Mouse (Mus musculus) heart, embryonic 11.5 days (tissue): ENCODE results near the gene Tbc1d9. TPM values are rescaled to one million over a fixed set of nuclear protein-coding genes. Genes with fewer than 3 reads are reported as not detected.
A peak's percentile ranks its signal among the peaks of the same experiment; 100 is the strongest.

Experiments used
- ATAC-seq: fragments of 200-750 bp; cut with Nextera tagmentation; replicated peaks from 2 replicates; pipeline ENCODE4 v1.8.0; 2017; ENCODE audit warnings: moderate library complexity; ENCODE audit not compliant: insufficient number of reproducible peaks, low FRiP score, low TSS enrichment
- H3K27ac ChIP-seq: fragments of 300-500 bp; sonication (generic); 2 replicates; pipeline ENCODE4 v1.5.1; 2014; ENCODE audit warnings: mild to moderate bottlenecking, low read depth, low read length
- H3K27me3 ChIP-seq: fragments of 300-500 bp; sonication (generic); 2 replicates; pipeline ENCODE4 v1.6.1; 2014; ENCODE audit warnings: mild to moderate bottlenecking, low read length, mixed read lengths; ENCODE audit not compliant: control insufficient read depth, insufficient read depth
- H3K36me3 ChIP-seq: fragments of 300-500 bp; sonication (generic); 2 replicates; pipeline ENCODE4 v1.6.1; 2014; ENCODE audit warnings: mild to moderate bottlenecking, low read length, moderate library complexity, mixed read lengths; ENCODE audit not compliant: control insufficient read depth, insufficient read depth
- H3K4me1 ChIP-seq: fragments of 300-500 bp; sonication (generic); 2 replicates; pipeline ENCODE4 v1.6.1; 2014; ENCODE audit warnings: low read length; ENCODE audit not compliant: control insufficient read depth, insufficient read depth
- H3K4me2 ChIP-seq: fragments of 300-500 bp; sonication (generic); 2 replicates; pipeline ENCODE4 v1.6.1; 2014; ENCODE audit warnings: mild to moderate bottlenecking, moderate library complexity
- H3K4me3 ChIP-seq: fragments of 300-500 bp; sonication (generic); 2 replicates; pipeline ENCODE4 v1.5.1; 2014; ENCODE audit warnings: low read depth, low read length
- H3K9ac ChIP-seq: fragments of 300-500 bp; sonication (generic); 2 replicates; pipeline ENCODE4 v1.6.1; 2014; ENCODE audit warnings: mild to moderate bottlenecking, low read depth, low read length, moderate library complexity
- H3K9me3 ChIP-seq: fragments of 300-500 bp; sonication (generic); replicated peaks from 2 replicates; pipeline ENCODE4 v1.6.1; 2016; ENCODE audit warnings: low read length; ENCODE audit not compliant: control insufficient read depth
- WGBS: fragments of 180-500 bp; shearing (Covaris S2); extraction: QIAGEN DNeasy Blood & Tissue Kit; methylation state at CpG from one replicate; pipeline ENCODE4 v1.1.7; 2014; ENCODE audit not compliant: insufficient replicate concordance; 5-methylcytosine and 5-hydroxymethylcytosine counted together
- polyA plus RNA-seq: library from polyadenylated mRNA; unstranded; fragments of >200 nt; fragmentation: Nextera tagmentation; extraction: Ambion mirVana; gene quantifications from 2 replicates; pipeline ENCODE4 v1.2.1, GENCODE M21; 2014

Tbc1d9 gene
- polyA plus RNA-seq, 1 experiment from 2014 or later, result 1.2 TPM

DNA sequence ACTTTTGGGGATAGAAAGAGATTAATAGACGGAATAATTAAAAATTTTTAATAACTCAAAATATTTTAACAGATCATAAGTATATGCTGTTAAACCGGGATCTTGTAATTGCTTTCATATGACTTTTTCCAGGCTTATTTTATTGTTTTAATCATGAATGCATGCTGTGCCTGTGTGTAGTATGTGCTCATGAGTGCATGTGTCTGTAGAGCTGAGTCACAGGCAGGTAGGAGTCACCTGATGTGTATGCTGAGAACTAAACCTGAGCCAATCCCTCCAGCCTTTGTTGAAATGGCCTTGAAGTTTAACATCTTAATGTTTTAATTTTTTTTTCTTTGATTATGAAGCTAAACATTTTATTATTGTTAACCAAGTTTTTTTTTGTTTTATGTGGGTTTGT lies 60.4 kb downstream of the Tbc1d9 start:
- Histone ChIP-seq H3K36me3 (no peaks in the 10 kb centered on the region), H3K9me3 (no peaks in the 10 kb centered on the region), H3K27me3 (no peaks in the 10 kb centered on the region), H3K9ac (no peak overlapping the region), H3K4me2 (no peak overlapping the region), H3K27ac (no peak overlapping the region), H3K4me3 (no peak overlapping the region), H3K4me1 (no peaks in the 10 kb centered on the region)
- WGBS, result 77% methylated on average over 2 of the region's 2 CpGs
- ATAC-seq, result no peak

GRCm38 (mm10) chr8:83227336-83227735 lies 62.2 kb downstream of the Tbc1d9 start:
- no peak overlapping the region for H3K4me3 ChIP-seq
- no peak overlapping the region for H3K27ac ChIP-seq
- 85% methylated on average over 5 of the region's 5 CpGs for WGBS
- no peak overlapping the region for H3K9ac ChIP-seq
- H3K4me1 ChIP-seq, result no peaks in the 10 kb centered on the region
- H3K9me3 ChIP-seq, result no peaks in the 10 kb centered on the region
- H3K4me2 ChIP-seq, result no peak overlapping the region
- H3K36me3 ChIP-seq, result no peaks in the 10 kb centered on the region
- no peaks in the 10 kb centered on the region for H3K27me3 ChIP-seq
- no peak for ATAC-seq

DNA sequence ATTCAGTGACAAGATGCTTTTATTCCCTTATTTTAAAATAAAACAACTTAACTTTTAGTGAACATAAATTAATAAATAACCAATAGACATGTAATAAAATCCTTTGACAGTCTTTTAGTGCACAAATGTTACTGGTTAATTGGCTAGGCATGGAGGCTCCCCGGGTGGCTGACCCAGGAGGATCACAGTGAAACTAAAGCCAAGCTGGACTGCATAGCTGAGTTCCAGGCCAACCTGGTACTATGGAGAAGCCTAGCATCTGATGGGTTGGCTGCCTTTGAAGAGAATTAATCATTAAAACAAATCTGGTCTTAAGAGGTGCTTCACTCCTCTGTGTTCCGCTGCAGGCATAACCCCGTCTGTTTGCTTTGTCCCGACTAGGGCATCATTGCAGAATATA lies 67.9 kb downstream of the Tbc1d9 start:
- Histone ChIP-seq H3K36me3 (no peaks in the 10 kb centered on the region), H3K4me1 (no peaks in the 10 kb centered on the region), H3K9me3 (no peaks in the 10 kb centered on the region), H3K27me3 (no peaks in the 10 kb centered on the region), H3K27ac (no peak overlapping the region), H3K4me3 (no peak overlapping the region), H3K9ac (no peak overlapping the region), H3K4me2 (no peak overlapping the region)
- no peak for ATAC-seq
- WGBS, result 94% methylated on average over 4 of the region's 4 CpGs

DNA sequence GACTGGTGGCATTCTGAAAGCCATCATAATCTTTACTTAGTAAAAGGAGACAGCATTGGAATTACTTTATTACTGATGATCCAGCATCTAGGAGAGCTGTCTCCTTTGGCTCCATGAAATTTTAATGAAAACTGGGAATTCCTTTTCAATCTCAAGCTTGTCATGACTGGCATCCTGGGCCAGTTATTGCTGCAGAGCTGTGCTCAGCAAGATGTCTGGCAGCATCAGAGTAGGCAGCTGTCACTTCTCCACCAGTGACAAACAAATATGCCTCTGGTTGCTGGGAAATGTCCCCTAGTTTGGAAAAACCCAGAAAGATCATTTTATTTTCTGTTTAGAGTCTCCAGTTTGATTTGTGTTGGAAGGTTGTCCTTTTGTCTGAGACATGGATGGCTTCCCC lies 74.2 kb downstream of the Tbc1d9 start:
- ATAC-seq, result no peak
- Histone ChIP-seq H3K36me3 (no peaks in the 10 kb centered on the region), H3K4me3 (no peak overlapping the region), H3K9me3 (no peaks in the 10 kb centered on the region), H3K9ac (no peak overlapping the region), H3K27me3 (no peaks in the 10 kb centered on the region), H3K27ac (no peak overlapping the region), H3K4me1 (no peaks in the 10 kb centered on the region), H3K4me2 (no peak overlapping the region)

GRCm38 (mm10) chr8:83244151-83244550 lies 79.0 kb downstream of the Tbc1d9 start:
- no peak for ATAC-seq
- Histone ChIP-seq H3K36me3 (no peaks in the 10 kb centered on the region), H3K4me3 (no peak overlapping the region), H3K9ac (no peak overlapping the region), H3K4me2 (no peak overlapping the region), H3K27ac (no peak overlapping the region), H3K27me3 (no peaks in the 10 kb centered on the region), H3K4me1 (no peaks in the 10 kb centered on the region), H3K9me3 (no peaks in the 10 kb centered on the region)
- WGBS, result 87% methylated on average over 7 of the region's 7 CpGs

DNA sequence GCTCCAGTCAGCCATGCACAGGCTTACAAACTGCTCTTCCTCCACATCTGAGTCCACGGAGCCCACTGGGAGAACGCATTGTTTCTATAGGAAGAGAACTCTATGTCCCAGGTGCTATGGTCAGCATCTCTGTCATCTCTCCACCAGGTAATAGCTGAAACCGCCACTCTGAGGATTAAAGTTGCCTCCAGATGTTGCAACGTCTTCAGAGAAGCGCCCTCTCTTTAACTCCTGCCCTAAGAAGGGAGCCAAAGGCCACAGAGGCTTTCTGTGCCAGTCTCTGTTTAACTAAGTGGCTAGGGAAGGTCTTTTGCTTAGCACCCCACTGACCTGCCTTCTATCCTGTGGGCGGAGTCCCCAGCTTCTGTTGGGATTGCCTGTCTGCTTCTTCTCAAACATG lies 85.7 kb downstream of the Tbc1d9 start:
- H3K27me3 ChIP-seq, result no peaks in the 10 kb centered on the region
- ATAC-seq, result no peak
- 88% methylated on average over 6 of the region's 6 CpGs for WGBS

DNA sequence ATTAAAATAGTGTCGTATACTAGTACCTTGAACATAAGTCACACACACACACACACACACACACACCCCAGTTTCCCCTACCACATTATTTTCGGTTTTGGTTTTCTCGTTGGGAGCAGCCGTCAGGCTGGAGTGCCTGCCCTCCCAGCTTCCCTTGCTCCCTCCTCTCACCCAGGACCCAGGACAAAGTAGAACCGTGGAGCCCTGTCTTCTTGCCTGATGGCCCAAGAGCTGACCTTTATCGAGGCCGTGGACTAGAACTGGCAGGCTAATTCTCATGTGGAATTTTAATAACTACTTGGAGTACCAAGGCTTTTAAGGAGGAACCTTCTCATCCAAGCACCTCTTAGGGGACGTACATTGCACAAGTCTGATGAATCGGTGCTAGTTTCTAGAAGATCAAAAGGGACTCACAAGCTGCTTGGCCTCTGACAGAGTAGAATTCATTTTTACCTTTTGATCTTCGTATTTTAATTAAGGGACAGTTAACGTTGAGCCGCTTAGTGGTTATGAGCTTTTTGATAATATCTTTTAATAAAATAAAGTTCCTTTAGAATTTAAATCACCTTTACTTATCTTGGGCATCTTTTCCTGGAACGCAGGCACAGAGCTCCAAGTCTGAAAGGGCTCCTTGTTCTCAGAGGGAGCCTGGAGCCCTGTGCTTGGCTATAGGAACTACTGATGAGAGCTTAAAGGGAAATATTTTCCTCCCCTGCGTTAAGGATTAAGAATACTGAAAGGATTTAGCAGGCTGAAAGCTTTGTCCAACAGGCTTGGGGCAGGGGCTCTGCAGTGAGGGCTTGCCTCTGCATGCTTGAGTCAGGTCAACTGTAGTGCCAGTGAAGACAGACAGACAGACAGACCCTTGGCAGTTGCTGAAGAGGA lies 86.5 kb downstream of the Tbc1d9 start:
- H3K27me3 ChIP-seq, result no peaks in the 10 kb centered on the region
- no peak overlapping the region for H3K4me2 ChIP-seq
- no peaks in the 10 kb centered on the region; the same call in 1 of the 2 replicates for H3K4me1 ChIP-seq
- H3K27ac ChIP-seq, result peak overlapping the region; percentile 15; the same call in 1 of the 2 replicates
- no peak for ATAC-seq
- no peak overlapping the region for H3K4me3 ChIP-seq
- 79% methylated on average over 14 of the region's 14 CpGs for WGBS
- H3K36me3 ChIP-seq, result no peaks in the 10 kb centered on the region
- H3K9me3 ChIP-seq, result no peaks in the 10 kb centered on the region
- no peak overlapping the region for H3K9ac ChIP-seq

More for the DNA sequence above, 85.7 kb downstream of the Tbc1d9 start:
- H3K4me1 ChIP-seq, result no peaks in the 10 kb centered on the region; the same call in 1 of the 2 replicates
- H3K4me2 ChIP-seq, result no peak overlapping the region
- H3K9me3 ChIP-seq, result no peaks in the 10 kb centered on the region
- no peak overlapping the region for H3K4me3 ChIP-seq
- H3K36me3 ChIP-seq, result no peaks in the 10 kb centered on the region
- no peak overlapping the region for H3K27ac ChIP-seq
- H3K9ac ChIP-seq, result no peak overlapping the region

- Histone ChIP-seq H3K9ac (no peak overlapping the region), H3K4me2 (no peak overlapping the region), H3K4me1 (no peaks in the 10 kb centered on the region; the same call in 1 of the 2 replicates), H3K36me3 (no peaks in the 10 kb centered on the region), H3K27me3 (no peaks in the 10 kb centered on the region), H3K27ac (no peak overlapping the region), H3K4me3 (no peak overlapping the region), H3K9me3 (no peaks in the 10 kb centered on the region)
- no peak for ATAC-seq
- WGBS, result 82% methylated on average over 5 of the region's 5 CpGs
Measured at GRCm38 (mm10) chr8:83252791-83253190, 87.6 kb downstream of the Tbc1d9 start.

DNA sequence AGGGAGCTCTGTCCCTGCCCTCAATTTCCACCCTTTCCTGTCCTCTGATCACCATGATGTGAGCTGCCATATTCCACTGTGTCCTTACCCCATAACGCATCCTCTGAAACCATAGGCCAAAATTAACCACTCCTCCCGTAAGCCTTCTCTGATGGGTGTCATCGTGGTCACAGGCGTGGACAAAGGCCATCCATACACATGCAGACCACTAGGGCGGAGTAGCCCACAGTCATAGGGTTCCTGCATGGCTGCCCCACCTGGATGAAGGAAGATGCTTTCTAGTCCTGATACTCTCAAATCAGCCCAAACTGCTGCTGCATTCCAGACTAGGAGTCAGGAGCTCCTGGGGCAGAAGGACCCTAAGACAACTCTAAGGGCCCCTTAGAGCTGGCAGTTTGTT lies 92.5 kb downstream of the Tbc1d9 start:
- ATAC-seq, result no peak
- Histone ChIP-seq H3K4me2 (no peak overlapping the region), H3K27ac (no peak overlapping the region), H3K27me3 (no peaks in the 10 kb centered on the region), H3K4me3 (no peak overlapping the region), H3K9me3 (no peaks in the 10 kb centered on the region), H3K36me3 (no peaks in the 10 kb centered on the region), H3K4me1 (no peaks in the 10 kb centered on the region), H3K9ac (no peak overlapping the region)
- 90% methylated on average over 5 of the region's 5 CpGs for WGBS
